Mouse (Mus musculus) kidney, adult 2 months (tissue): ENCODE results near the gene Cenpn. TPM values are rescaled to one million over a fixed set of nuclear protein-coding genes. Genes with fewer than 3 reads are reported as not detected.

ENCODE experiments used
- DNase-seq: peaks from one replicate; pipeline ENCODE4 v3.0.0; 2021
- H3K27ac ChIP-seq: fragments of 200-500 bp; 2 replicates; pipeline ENCODE4 v1.5.1; 2012; ENCODE audit warnings: low read depth, low read length, control low read depth, inconsistent platforms; ENCODE audit not compliant: insufficient read depth
- H3K27me3 ChIP-seq: fragments of 200-500 bp; replicated peaks from 2 replicates; pipeline ENCODE4 v1.6.1; 2012; ENCODE audit warnings: mild to moderate bottlenecking, moderate library complexity, low read length, inconsistent platforms; ENCODE audit not compliant: control insufficient read depth, insufficient read depth
- H3K36me3 ChIP-seq: fragments of 200-500 bp; 2 replicates; pipeline ENCODE4 v1.6.1; 2012; ENCODE audit warnings: mild to moderate bottlenecking, moderate library complexity, low read length, inconsistent platforms; ENCODE audit not compliant: control insufficient read depth, insufficient read depth
- H3K4me1 ChIP-seq: fragments of 200-500 bp; 2 replicates; pipeline ENCODE4 v1.6.1; 2011; ENCODE audit warnings: low read length; ENCODE audit not compliant: control insufficient read depth, insufficient read depth
- H3K4me3 ChIP-seq: fragments of 200-500 bp; 2 replicates; pipeline ENCODE4 v1.5.1; 2011; ENCODE audit warnings: mild to moderate bottlenecking, low read depth, low read length, control low read depth; ENCODE audit not compliant: insufficient read depth
- CTCF ChIP-seq: fragments of 200-500 bp; conservative IDR thresholded peaks from 2 replicates; pipeline ENCODE4 v1.5.1; 2011; ENCODE audit warnings: low read depth, mild to moderate bottlenecking, control low read depth, low read length, moderate library complexity, mixed read lengths; ENCODE audit not compliant: insufficient read depth, insufficient read length
- POLR2A ChIP-seq: fragments of 200-500 bp; IDR thresholded peaks from one replicate; pipeline ENCODE4 v1.6.1; 2011; ENCODE audit warnings: low read depth, low read length, control low read depth
- WGBS: fragments of 180-500 bp; shearing (Covaris S2); methylation state at CpG from one replicate; pipeline ENCODE4 v1.1.7; 2018; 5-methylcytosine and 5-hydroxymethylcytosine counted together
- polyA plus RNA-seq: library from polyadenylated mRNA; depleted of rRNA; stranded (reverse); fragments of >200 nt; gene quantifications from 2 replicates; pipeline ENCODE4 v1.2.3, GENCODE M21; 2012

The Cenpn gene
- polyA plus RNA-seq, 1 experiment, result 0.89 TPM

- no peak overlapping the region for H3K27ac ChIP-seq
- H3K4me3 ChIP-seq, result peak overlapping the region; percentile 9; the same call in 1 of the 2 replicates
- H3K27me3 ChIP-seq, result no peaks in the 10 kb centered on the region
- no peak for DNase-seq
- 62% methylated on average over 6 of the region's 6 CpGs for WGBS
- TF ChIP-seq POLR2A (no peak), CTCF (no peak)
- H3K36me3 ChIP-seq, result no peaks in the 10 kb centered on the region
- H3K4me1 ChIP-seq, result peaks cover 15% of the 10 kb centered on the region
Measured at GRCm38 (mm10) chr8:116946851-116947250, 25.3 kb downstream of the Cenpn start.

- WGBS, result 86% methylated on average over 7 of the region's 7 CpGs
- H3K27ac ChIP-seq, result no peak overlapping the region
- H3K4me3 ChIP-seq, result no peak overlapping the region
Measured at GRCm38 (mm10) chr8:116947589-116947988, 26.1 kb downstream of the Cenpn start.

GRCm38 (mm10) chr8:116951369-116951768, 29.8 kb downstream of the Cenpn start:
- DNase-seq, result peak; percentile 59
- Histone ChIP-seq H3K4me1 (peaks cover 3% of the 10 kb centered on the region; the same call in 1 of the 2 replicates), H3K36me3 (no peaks in the 10 kb centered on the region), H3K4me3 (no peak overlapping the region), H3K27ac (no peak overlapping the region), H3K27me3 (no peaks in the 10 kb centered on the region)
- TF ChIP-seq POLR2A (no peak), CTCF (no peak)
- WGBS, result 21% methylated on average over 5 of the region's 5 CpGs

More at GRCm38 (mm10) chr8:116947589-116947988, 26.1 kb downstream of the Cenpn start:
- TF ChIP-seq CTCF, result no peak
- TF ChIP-seq POLR2A, result no peak
- no peak for DNase-seq
- Histone ChIP-seq H3K27me3 (no peaks in the 10 kb centered on the region), H3K4me1 (peaks cover 15% of the 10 kb centered on the region), H3K36me3 (no peaks in the 10 kb centered on the region)

- H3K27ac ChIP-seq, result no peak overlapping the region
- 47% methylated on average over 2 of the region's 2 CpGs for WGBS
- H3K4me1 ChIP-seq, result peaks cover 3% of the 10 kb centered on the region; the same call in 1 of the 2 replicates
- DNase-seq, result peak; percentile 48
- no peak overlapping the region for H3K4me3 ChIP-seq
- no peaks in the 10 kb centered on the region for H3K36me3 ChIP-seq
- H3K27me3 ChIP-seq, result no peaks in the 10 kb centered on the region
- TF ChIP-seq POLR2A (no peak), CTCF (no peak)
Measured at GRCm38 (mm10) chr8:116951778-116952177, 30.2 kb downstream of the Cenpn start.

GRCm38 (mm10) chr8:116952428-116952827, 30.9 kb downstream of the Cenpn start:
- no peak overlapping the region for H3K27ac ChIP-seq
- 90% methylated on average over 8 of the region's 8 CpGs for WGBS

GRCm38 (mm10) chr8:116954415-116954814, 32.9 kb downstream of the Cenpn start:
- no peaks in the 10 kb centered on the region for H3K36me3 ChIP-seq
- no peak overlapping the region for H3K4me3 ChIP-seq
- TF ChIP-seq CTCF (no peak), POLR2A (no peak)
- H3K27ac ChIP-seq, result no peak overlapping the region
- H3K4me1 ChIP-seq, result peaks cover 3% of the 10 kb centered on the region; the same call in 1 of the 2 replicates
- no peaks in the 10 kb centered on the region for H3K27me3 ChIP-seq
- DNase-seq, result no peak
- 91% methylated on average over 9 of the region's 9 CpGs for WGBS

More at GRCm38 (mm10) chr8:116952428-116952827, 30.9 kb downstream of the Cenpn start:
- no peak for TF ChIP-seq POLR2A
- no peak for TF ChIP-seq CTCF
- Histone ChIP-seq H3K4me3 (no peak overlapping the region), H3K27me3 (no peaks in the 10 kb centered on the region), H3K4me1 (peaks cover 3% of the 10 kb centered on the region; the same call in 1 of the 2 replicates), H3K36me3 (no peaks in the 10 kb centered on the region)
- no peak for DNase-seq

- 62% methylated on average over 6 of the region's 6 CpGs for WGBS
- Histone ChIP-seq H3K36me3 (no peaks in the 10 kb centered on the region), H3K4me1 (0 out of 2 replicates have a peak, but pooled peaks cover 3% of the 10 kb centered on the region), H3K27me3 (no peaks in the 10 kb centered on the region), H3K4me3 (no peak overlapping the region), H3K27ac (peak overlapping the region; percentile 65; the same call in 1 of the 2 replicates)
- TF ChIP-seq POLR2A, result no peak
- TF ChIP-seq CTCF, result no peak
- peak; percentile 83 for DNase-seq
Measured at GRCm38 (mm10) chr8:116969531-116969930, 48.0 kb downstream of the Cenpn start.
